Mouse (Mus musculus) retina, postnatal 1 day (tissue): Measurements from ENCODE around the gene Ubtf.
A peak's percentile ranks its signal among the peaks of the same experiment; 100 is the strongest.

Experiments used
- DNase-seq: peaks from one replicate; pipeline ENCODE4 v3.0.0-alpha.2; 2012

The Ubtf gene

GRCm38 (mm10) chr11:102257514-102257913 lies 62.0 kb downstream of the Ubtf start:
- peak; percentile 65 for DNase-seq
